Mouse (Mus musculus) heart, adult 9 months (tissue): Measurements from ENCODE around the gene Gm10061.
"Not testable (repeated sequence)": the region's sequence is repeated elsewhere in the genome, so short reads cannot be mapped to it uniquely, and the experiment has no call there.

Experiments used
- DNase-seq, 2 experiments: peaks; one replicate each; pipeline ENCODE4 v3.0.0; 2022; ENCODE audit warnings: low spot score in 2 of 2

Gene Gm10061

DNA sequence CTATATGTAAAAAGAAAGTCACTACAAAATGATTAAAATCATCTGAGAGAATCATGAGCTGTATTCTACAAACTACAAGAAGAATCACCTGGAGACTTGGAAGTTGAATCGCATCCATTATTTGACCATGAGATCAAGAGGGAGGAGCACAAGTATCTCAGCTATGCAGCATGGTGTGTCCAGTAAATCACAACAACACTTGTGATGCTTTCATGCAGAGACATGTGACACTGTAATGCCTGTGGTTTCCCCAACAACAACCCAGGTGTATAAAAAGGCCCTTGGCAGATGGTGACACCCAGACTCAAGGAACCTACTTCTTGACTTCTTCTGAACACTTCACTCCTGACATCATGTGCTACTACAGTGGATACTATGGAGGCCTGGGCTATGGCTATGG, at the start of gene Gm10061:
TSS of gene Gm10061 (plus strand) at position 301 of the 400 bp plus-strand sequence.
- no peak for DNase-seq

DNA sequence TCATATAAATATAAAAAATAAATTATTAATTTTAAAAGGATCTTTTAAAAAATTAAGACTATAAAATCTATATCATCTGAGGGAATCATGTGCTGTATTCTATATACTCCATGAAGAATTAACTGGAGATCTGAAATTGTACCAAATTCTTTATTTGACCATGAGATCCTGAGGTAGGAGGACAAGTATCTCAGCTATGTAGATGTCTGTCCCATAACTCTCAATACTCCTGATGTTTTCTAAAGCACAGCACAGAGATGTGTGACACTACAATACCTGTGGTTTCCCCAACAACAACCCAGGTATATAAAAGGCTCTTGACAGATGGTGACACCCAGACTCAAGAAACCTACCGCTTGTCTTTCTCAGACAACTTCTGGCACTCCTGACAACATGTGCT, 10.3 kb upstream of the Gm10061 start, which contains the start of gene Gm6358:
TSS of gene Gm6358 (plus strand) at position 301 of the 400 bp plus-strand sequence.
- no peak for DNase-seq

- DNase-seq, result no peak
These were observed 6.8 kb downstream of the Gm10061 start, which contains the start of gene Gm9789 for GRCm38 (mm10) chr16:89157652-89158051. Gene Gm9789, plus strand, starts transcription at chr16:89157952.

- not testable (repeated sequence) for DNase-seq
These were observed 18.3 kb downstream of the Gm10061 start, which contains the start of gene Gm7735 for GRCm38 (mm10) chr16:89169190-89169589. Gene Gm7735, plus strand, starts transcription at chr16:89169490.

DNA sequence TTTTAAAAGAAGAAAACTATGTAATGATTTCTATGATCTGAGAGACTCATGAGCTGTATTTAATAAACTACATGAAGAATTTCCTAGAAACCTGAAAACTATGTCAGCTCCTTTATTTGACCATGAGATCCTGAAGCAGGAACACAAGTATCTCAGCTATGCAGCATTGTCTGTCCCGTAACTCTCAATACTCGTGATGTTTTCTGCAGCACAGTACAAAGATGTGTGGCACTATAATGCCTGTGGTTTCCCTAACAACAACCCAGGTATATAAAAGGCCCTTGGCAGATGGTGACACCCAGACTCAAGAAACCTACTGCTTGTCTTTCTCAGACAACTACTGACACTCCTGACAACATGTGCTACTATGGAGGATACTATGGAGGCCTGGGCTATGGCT, 23.5 kb downstream of the Gm10061 start, which contains the start of gene 1110057P08Rik:
TSS of gene 1110057P08Rik (plus strand) at position 301 of the 400 bp plus-strand sequence.
- no peak for DNase-seq

DNA sequence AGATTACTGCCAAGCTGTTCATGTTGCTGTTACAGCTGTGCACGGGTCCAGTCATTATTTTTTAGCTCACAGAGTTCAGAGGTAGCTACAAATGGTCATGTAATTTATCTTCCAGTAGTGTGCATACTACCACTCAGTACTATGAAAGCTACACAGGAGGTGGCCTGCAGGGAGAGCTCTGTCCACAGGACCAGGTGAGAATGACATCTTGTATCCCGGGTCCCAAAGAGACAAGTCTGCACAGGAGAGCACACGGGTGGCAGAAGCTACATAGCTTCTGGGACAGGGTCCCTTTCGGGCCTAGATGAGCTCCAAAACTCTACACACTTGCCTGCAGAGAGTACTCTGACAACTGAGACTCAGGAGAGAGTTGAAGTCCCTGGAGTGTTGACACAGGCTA, 37.7 kb downstream of the Gm10061 start:
- DNase-seq, result no peak
